Mouse (Mus musculus): ENCODE results near the gene Ackr3.

Ackr3 gene

GRCm38 (mm10) chr1:90203341-90203740 lies 439 bp upstream of the Ackr3 start:
- no peak for DNase-seq (ENCODE audit: low read depth in 2 of 2, low spot score in 2 of 2)

GRCm38 (mm10) chr1:90204821-90205220 lies 1.0 kb downstream of the Ackr3 start:
- no peak for DNase-seq (ENCODE audit: low read depth in 2 of 2, low spot score in 2 of 2)

- DNase-seq (ENCODE audit: low read depth in 2 of 2, low spot score in 2 of 2) = no peak
These were observed 1.4 kb downstream of the Ackr3 start for GRCm38 (mm10) chr1:90205223-90205622.

- no peak for DNase-seq (ENCODE audit: low read depth in 2 of 2, low spot score in 2 of 2)
These were observed 2.9 kb downstream of the Ackr3 start for GRCm38 (mm10) chr1:90206684-90207083.

GRCm38 (mm10) chr1:90207279-90207678 lies 3.5 kb downstream of the Ackr3 start:
- no peak for DNase-seq (ENCODE audit: low read depth in 2 of 2, low spot score in 2 of 2)

GRCm38 (mm10) chr1:90207739-90208502 lies 4.1 kb downstream of the Ackr3 start:
- DNase-seq (ENCODE audit: low read depth in 2 of 2, low spot score in 2 of 2) = no peak

- no peak for DNase-seq (ENCODE audit: low read depth in 2 of 2, low spot score in 2 of 2)
These were observed 4.7 kb downstream of the Ackr3 start for GRCm38 (mm10) chr1:90208503-90208860.

GRCm38 (mm10) chr1:90209069-90209468 lies 5.3 kb downstream of the Ackr3 start:
- no peak for DNase-seq (ENCODE audit: low read depth in 2 of 2, low spot score in 2 of 2)

GRCm38 (mm10) chr1:90209741-90210140 lies 6.0 kb downstream of the Ackr3 start:
- DNase-seq (ENCODE audit: low read depth in 2 of 2, low spot score in 2 of 2) = no peak

- no peak for DNase-seq (ENCODE audit: low read depth in 2 of 2, low spot score in 2 of 2)
These were observed 6.6 kb downstream of the Ackr3 start for GRCm38 (mm10) chr1:90210346-90210745.

GRCm38 (mm10) chr1:90210761-90211160 lies 7.0 kb downstream of the Ackr3 start:
- no peak for DNase-seq (ENCODE audit: low read depth in 2 of 2, low spot score in 2 of 2)

- DNase-seq (ENCODE audit: low read depth in 2 of 2, low spot score in 2 of 2) = no peak
These were observed 8.6 kb downstream of the Ackr3 start for GRCm38 (mm10) chr1:90212376-90212775.

- DNase-seq (ENCODE audit: low read depth in 2 of 2, low spot score in 2 of 2) = no peak
These were observed 9.1 kb downstream of the Ackr3 start for GRCm38 (mm10) chr1:90212901-90213300.

GRCm38 (mm10) chr1:90214021-90214420 lies 10.2 kb downstream of the Ackr3 start:
- no peak for DNase-seq (ENCODE audit: low read depth in 2 of 2, low spot score in 2 of 2)

GRCm38 (mm10) chr1:90214926-90215325 lies 11.1 kb downstream of the Ackr3 start:
- no peak for DNase-seq (ENCODE audit: low read depth in 2 of 2, low spot score in 2 of 2)

GRCm38 (mm10) chr1:90215881-90216280 lies 12.1 kb downstream of the Ackr3 start:
- no peak for DNase-seq (ENCODE audit: low read depth in 2 of 2, low spot score in 2 of 2)

GRCm38 (mm10) chr1:90216395-90216794 lies 12.6 kb downstream of the Ackr3 start:
- DNase-seq (ENCODE audit: low read depth in 2 of 2, low spot score in 2 of 2) = no peak

- DNase-seq (ENCODE audit: low read depth in 2 of 2, low spot score in 2 of 2) = no peak
These were observed 16.5 kb downstream of the Ackr3 start for GRCm38 (mm10) chr1:90220280-90220679.

GRCm38 (mm10) chr1:90220844-90221243 lies 17.1 kb downstream of the Ackr3 start:
- DNase-seq (ENCODE audit: low read depth in 2 of 2, low spot score in 2 of 2) = no peak

GRCm38 (mm10) chr1:90221811-90222361 lies 18.1 kb downstream of the Ackr3 start:
- no peak for DNase-seq (ENCODE audit: low read depth in 2 of 2, low spot score in 2 of 2)

GRCm38 (mm10) chr1:90222427-90222901 lies 18.7 kb downstream of the Ackr3 start:
- no peak for DNase-seq (ENCODE audit: low read depth in 2 of 2, low spot score in 2 of 2)

- no peak for DNase-seq (ENCODE audit: low read depth in 2 of 2, low spot score in 2 of 2)
These were observed 19.2 kb downstream of the Ackr3 start for GRCm38 (mm10) chr1:90223006-90223405.
